Mouse (Mus musculus) CH12.LX (cell line): ENCODE results near the gene Lipc.

ENCODE experiments used
- CTCF ChIP-seq, 2 experiments: IDR thresholded peaks in 1 of 2; conservative IDR thresholded peaks in 1 of 2; 2 replicates each; pipeline ENCODE4 v1.5.1; 2011 to 2012; ENCODE audit warnings: low read depth in 2 of 2, low read length in 2 of 2, improper control_type of control experiment in 1 of 2, inconsistent platforms in 1 of 2, mild to moderate bottlenecking in 1 of 2, moderate library complexity in 1 of 2
- ELF1 ChIP-seq: IDR thresholded peaks from 2 replicates; pipeline ENCODE4 v1.6.1; 2014; ENCODE audit warnings: low read depth, mild to moderate bottlenecking, inconsistent platforms, low read length, improper control_type of control experiment

GRCm38 (mm10) chr9:70981721-70982120, 29.7 kb upstream of the Lipc start:
- TF ChIP-seq ELF1 (no peak), CTCF (conservative IDR thresholded peaks at IDR 0.05 in 1 of 2, IDR thresholded peaks at IDR 0.05 in 1 of 2; ENCODE audit: low read depth in 2 of 2, low read length in 2 of 2) (no peak)
